Mouse (Mus musculus) lung, adult 2 months (tissue): ENCODE data around the gene Olfr1472.

Source experiments
- CTCF ChIP-seq: fragments of 200-500 bp; IDR thresholded peaks from 2 replicates; pipeline ENCODE4 v1.5.1; 2011; ENCODE audit warnings: mild to moderate bottlenecking, low read length, control low read depth; ENCODE audit not compliant: insufficient read depth
- POLR2A ChIP-seq: fragments of 200-500 bp; IDR thresholded peaks from 2 replicates; pipeline ENCODE4 v1.6.1; 2011; ENCODE audit warnings: low read depth, mild to moderate bottlenecking, control low read depth, low read length, borderline replicate concordance; ENCODE audit errors: extremely low read depth

GRCm38 (mm10) chr19:13407549-13407948, 48.3 kb downstream of the Olfr1472 start, which contains the start of gene Olfr1469:
- TF ChIP-seq CTCF: no peak
- no peak for TF ChIP-seq POLR2A
